Comparison of ENCODE assay signal across 8 mouse cellular contexts in the genomic region with DNA sequence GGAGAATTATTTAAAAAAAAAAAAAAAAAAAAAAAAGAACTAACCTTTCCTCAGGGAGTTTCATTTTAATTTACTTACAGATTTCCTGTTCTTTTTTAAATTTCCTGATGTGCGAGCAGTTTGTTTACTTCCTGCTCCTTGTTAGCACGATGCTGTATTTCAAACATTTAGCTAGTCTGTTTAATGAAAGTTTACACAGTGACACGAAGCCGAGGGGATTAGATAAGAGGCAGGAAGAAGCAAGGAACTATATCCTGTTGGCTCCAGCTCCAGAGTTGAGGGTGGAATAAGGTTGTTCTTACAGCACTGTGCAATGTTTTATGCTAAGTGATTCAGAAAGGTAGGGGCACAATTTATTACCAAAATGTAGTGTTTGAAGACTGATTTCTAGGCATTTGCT. TPM values are rescaled to one million over a fixed set of nuclear protein-coding genes. Genes with fewer than 3 reads are reported as not detected.
A peak's percentile ranks its signal among the peaks of the same experiment; 100 is the strongest.
DNase-seq lines count a peak whose midpoint lies in the region; ATAC-seq and TF ChIP-seq lines count a peak whose summit lies in the region.

No protein-coding gene starts in this region.

- peak overlapping the region; percentile 65 for H3K4me2 ChIP-seq in heart, embryonic 15.5 days
- H3K4me2 ChIP-seq in liver, embryonic 15.5 days = peak overlapping the region; percentile 84
- peak overlapping the region; percentile 51 for H3K4me2 ChIP-seq in stomach, embryonic 15.5 days

- WGBS in heart, embryonic 15.5 days = 1% methylated on average over 4 of the region's 4 CpGs
- WGBS in liver, embryonic 15.5 days (ENCODE audit: insufficient replicate concordance) = under 1% methylated on average over 4 of the region's 4 CpGs
- under 1% methylated on average over 4 of the region's 4 CpGs for WGBS in stomach, embryonic 15.5 days

- no peak for TF ChIP-seq CTCF in G1E (IDR thresholded peaks at IDR 0.05; ENCODE audit: low read depth, low read length)

- peaks cover 18% of the 10 kb centered on the region for H3K36me3 ChIP-seq in G1E (replicated peaks)
- H3K36me3 ChIP-seq in heart, embryonic 15.5 days = peaks cover 14% of the 10 kb centered on the region; the same call in 1 of the 2 replicates
- peaks cover 17% of the 10 kb centered on the region for H3K36me3 ChIP-seq in liver, embryonic 15.5 days (replicated peaks)
- peaks cover 2% of the 10 kb centered on the region; the same call in 1 of the 2 replicates for H3K36me3 ChIP-seq in stomach, embryonic 15.5 days

- no peaks in the 10 kb centered on the region for H3K9me3 ChIP-seq in G1E (replicated peaks)
- no peaks in the 10 kb centered on the region for H3K9me3 ChIP-seq in heart, embryonic 15.5 days (replicated peaks)
- no peaks in the 10 kb centered on the region for H3K9me3 ChIP-seq in liver, embryonic 15.5 days (replicated peaks)
- no peaks in the 10 kb centered on the region for H3K9me3 ChIP-seq in stomach, embryonic 15.5 days

- H3K4me3 ChIP-seq in G1E (ENCODE audit: low read depth, low read length) = peak overlapping the region; percentile 81
- peak overlapping the region; percentile 99 for H3K4me3 ChIP-seq in heart, embryonic 15.5 days
- peak overlapping the region; percentile 79 for H3K4me3 ChIP-seq in liver, embryonic 15.5 days (replicated peaks)
- H3K4me3 ChIP-seq in stomach, embryonic 15.5 days (replicated peaks) = peak overlapping the region; percentile 91

- H3K9ac ChIP-seq in heart, embryonic 15.5 days = peak overlapping the region; percentile 90
- H3K9ac ChIP-seq in liver, embryonic 15.5 days = no peak overlapping the region
- 0 out of 2 replicates have a peak overlapping the region, but pooled peaks have one; percentile 69 for H3K9ac ChIP-seq in stomach, embryonic 15.5 days

- H3K4me1 ChIP-seq in G1E (ENCODE audit: insufficient read depth, low read depth, low read length) = peaks cover 5% of the 10 kb centered on the region; the same call in 1 of the 2 replicates
- peaks cover 13% of the 10 kb centered on the region; the same call in 1 of the 2 replicates for H3K4me1 ChIP-seq in heart, embryonic 15.5 days (replicated peaks)
- peaks cover 23% of the 10 kb centered on the region for H3K4me1 ChIP-seq in liver, embryonic 15.5 days (replicated peaks)
- H3K4me1 ChIP-seq in stomach, embryonic 15.5 days = no peaks in the 10 kb centered on the region

- ATAC-seq in G1E (ENCODE audit: extremely low read depth, insufficient number of reproducible peaks, low FRiP score, poor library complexity, severe bottlenecking) = no peak
- no peak for ATAC-seq in heart, embryonic 15.5 days (replicated peaks; ENCODE audit: insufficient number of reproducible peaks, insufficient read depth, low FRiP score, low read depth)
- ATAC-seq in liver, embryonic 15.5 days (ENCODE audit: insufficient read depth) = no peak
- ATAC-seq in stomach, embryonic 15.5 days (ENCODE audit: insufficient read depth, low FRiP score, low read depth) = no peak; the same call in 1 of the 2 replicates

- H3K27ac ChIP-seq in heart, embryonic 15.5 days = peak overlapping the region; percentile 83
- 0 out of 2 replicates have a peak overlapping the region, but pooled peaks have one; percentile 19 for H3K27ac ChIP-seq in liver, embryonic 15.5 days (replicated peaks)
- peak overlapping the region; percentile 80; the same call in 1 of the 2 replicates for H3K27ac ChIP-seq in stomach, embryonic 15.5 days

- peak; percentile 18 for DNase-seq in embryo, embryonic 10 days (ENCODE audit: low spot score)
- DNase-seq in embryo, embryonic 9.5 days (ENCODE audit: extremely low spot score) = no peak
- DNase-seq in G1E (ENCODE audit: low spot score) = no peak
- DNase-seq in left cerebral cortex, adult 18-20 months (ENCODE audit: low spot score in 2 of 2) = no peak
- no peak for DNase-seq in spleen, postnatal 36 days (ENCODE audit: low spot score in 2 of 2)

- H3K27me3 ChIP-seq in G1E (ENCODE audit: insufficient read depth, low read length) = no peaks in the 10 kb centered on the region
- H3K27me3 ChIP-seq in heart, embryonic 15.5 days = no peaks in the 10 kb centered on the region
- H3K27me3 ChIP-seq in liver, embryonic 15.5 days = no peaks in the 10 kb centered on the region
- H3K27me3 ChIP-seq in stomach, embryonic 15.5 days (replicated peaks) = no peaks in the 10 kb centered on the region

RNA-seq across cellular contexts. Expression of gene Gcc2, which starts 0.7 kb away (rescaled TPM):
- 31.0 and 44.7 TPM in 2 replicates for total RNA-seq in G1E (2014; fragmentation: Nextera tagmentation)
- total RNA-seq in G1E (2017) = 22.5 and 28.6 TPM in 2 replicates
- 4.5 and 5.7 TPM in 2 replicates for polyA plus RNA-seq in G1E (2012)
- 36.4 and 46.3 TPM in 2 replicates for polyA plus RNA-seq in heart, embryonic 15.5 days (2015; fragmentation: Nextera tagmentation; extraction: Ambion mirVana)
- polyA plus RNA-seq in liver, embryonic 15.5 days (2015; fragmentation: Nextera tagmentation; extraction: Ambion mirVana) = 15.3 and 18.8 TPM in 2 replicates
- 73.4 and 75.5 TPM in 2 replicates for polyA plus RNA-seq in stomach, embryonic 15.5 days (2015; fragmentation: Nextera tagmentation; extraction: Ambion mirVana)
- 10 to 100 TPM; 90.8 to 92.0 TPM for total RNA-seq in left cerebral cortex, adult 18-20 months (2021)

RNA-seq across cellular contexts. Expression of gene Gm4981, which starts 19.5 kb away (rescaled TPM):
- total RNA-seq in G1E (2014; fragmentation: Nextera tagmentation) (not detected in 2 replicates), G1E (2017) (not detected in 2 replicates)
- not detected in 2 replicates for polyA plus RNA-seq in G1E (2012)
- not detected in 2 replicates for polyA plus RNA-seq in heart, embryonic 15.5 days (2015; fragmentation: Nextera tagmentation; extraction: Ambion mirVana)
- not detected in 2 replicates for polyA plus RNA-seq in liver, embryonic 15.5 days (2015; fragmentation: Nextera tagmentation; extraction: Ambion mirVana)
- polyA plus RNA-seq in stomach, embryonic 15.5 days (2015; fragmentation: Nextera tagmentation; extraction: Ambion mirVana) = not detected in 2 replicates
- total RNA-seq in left cerebral cortex, adult 18-20 months (2021) = not detected

RNA-seq across cellular contexts. Expression of gene Duxf3, which starts 23.5 kb away (rescaled TPM):
- total RNA-seq in G1E (2014; fragmentation: Nextera tagmentation) = not detected in 2 replicates
- total RNA-seq in G1E (2017) = 0.17 and 1.1 TPM in 2 replicates
- 0.06 TPM in 1 of 2 replicates, not detected in the other for polyA plus RNA-seq in G1E (2012)
- not detected in 2 replicates for polyA plus RNA-seq in heart, embryonic 15.5 days (2015; fragmentation: Nextera tagmentation; extraction: Ambion mirVana)
- polyA plus RNA-seq in liver, embryonic 15.5 days (2015; fragmentation: Nextera tagmentation; extraction: Ambion mirVana) = not detected in 2 replicates
- not detected in 2 replicates for polyA plus RNA-seq in stomach, embryonic 15.5 days (2015; fragmentation: Nextera tagmentation; extraction: Ambion mirVana)
- total RNA-seq in left cerebral cortex, adult 18-20 months (2021) = not detected

RNA-seq across cellular contexts. Expression of gene AW822073, which starts 31.2 kb away (rescaled TPM):
- not detected in 2 replicates for total RNA-seq in G1E (2014; fragmentation: Nextera tagmentation)
- total RNA-seq in G1E (2017) = 0.12 and 1.0 TPM in 2 replicates
- not detected in 2 replicates for polyA plus RNA-seq in G1E (2012)
- polyA plus RNA-seq in heart, embryonic 15.5 days (2015; fragmentation: Nextera tagmentation; extraction: Ambion mirVana) = not detected in 2 replicates
- polyA plus RNA-seq in liver, embryonic 15.5 days (2015; fragmentation: Nextera tagmentation; extraction: Ambion mirVana) = not detected in 2 replicates
- polyA plus RNA-seq in stomach, embryonic 15.5 days (2015; fragmentation: Nextera tagmentation; extraction: Ambion mirVana) = not detected in 2 replicates
- total RNA-seq in left cerebral cortex, adult 18-20 months (2021) = not detected

Comparison
In these comparisons a context has a peak if more than half of its experiments do, and no peak if none do; other contexts are left out.
1. H3K27ac ChIP-seq: peak in every context shown above with its lines; median percentile 83 in heart, embryonic 15.5 days; 80 in stomach, embryonic 15.5 days; 19 in liver, embryonic 15.5 days.